Mouse (Mus musculus) thymus, adult 2 months (tissue): Measurements from ENCODE around the gene Pdzph1.

Experiments
- CTCF ChIP-seq: fragments of 200-500 bp; IDR thresholded peaks from 2 replicates; pipeline ENCODE4 v1.5.1; 2012; ENCODE audit warnings: mild to moderate bottlenecking, control low read depth, low read length, moderate library complexity, borderline replicate concordance; ENCODE audit not compliant: control insufficient read depth, poor library complexity, insufficient read depth; ENCODE audit errors: extremely low read depth
- POLR2A ChIP-seq: fragments of 200-500 bp; IDR thresholded peaks from 2 replicates; pipeline ENCODE4 v1.6.1; 2012; ENCODE audit warnings: mild to moderate bottlenecking, low read length, control low read depth, moderate library complexity; ENCODE audit not compliant: control insufficient read depth, poor library complexity, insufficient read depth; ENCODE audit errors: extremely low read depth

DNA sequence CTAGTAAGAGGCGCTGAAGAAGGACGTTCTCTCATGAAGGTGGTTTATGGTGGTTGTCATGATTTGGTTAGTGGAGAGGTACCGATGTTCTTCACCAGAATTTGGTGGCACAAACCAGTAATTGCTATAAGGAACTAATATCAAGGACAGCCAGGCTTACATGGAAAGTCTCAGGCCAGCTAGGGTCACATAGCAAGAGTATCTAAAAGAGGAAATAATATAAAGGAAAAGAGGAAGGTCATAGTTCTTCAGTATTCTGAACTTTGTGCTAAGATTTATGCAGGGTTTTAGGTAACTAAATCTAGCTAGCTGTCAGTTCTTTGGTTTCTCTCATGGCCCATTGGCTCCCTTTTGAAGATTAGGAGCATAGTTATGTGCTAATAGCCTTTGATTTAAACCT lies 42.3 kb upstream of the Pdzph1 start:
- TF ChIP-seq CTCF = no peak
- TF ChIP-seq POLR2A = no peak
